Mouse (Mus musculus): ENCODE data around the gene Tacc2.

DNA sequence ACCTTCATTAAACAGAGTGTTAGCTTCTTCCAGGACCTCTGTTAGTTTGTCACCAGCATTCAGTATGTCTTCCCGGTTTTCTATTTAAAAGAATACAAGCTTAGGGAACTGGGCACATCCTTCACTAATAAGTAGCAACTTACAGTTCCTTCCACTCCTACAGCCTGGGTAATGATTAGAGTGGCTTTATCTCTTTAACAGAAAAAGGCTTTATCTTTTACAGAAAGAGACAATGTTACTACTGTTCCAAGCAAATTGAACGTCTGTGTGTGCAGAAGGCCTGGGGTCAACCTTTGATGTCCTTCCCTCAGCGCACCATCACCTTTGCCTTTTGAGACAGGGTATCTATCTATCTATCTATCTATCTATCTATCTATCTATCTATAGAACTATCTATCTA lies 31.3 kb upstream of the Tacc2 start:
- TF ChIP-seq CTCF (IDR thresholded peaks at IDR 0.05; ENCODE audit: low read depth) (no peak), EP300 (optimal IDR thresholded peaks at IDR 0.05) (no peak)

Measured in stomach, postnatal 0 days (tissue).